Mouse (Mus musculus) cortical plate, adult 2 months (tissue): ENCODE data around the gene Astn2.

ENCODE experiments used
- CTCF ChIP-seq: fragments of 200-500 bp; IDR thresholded peaks from 2 replicates; pipeline ENCODE4 v1.5.1; 2011; ENCODE audit warnings: mild to moderate bottlenecking, control low read depth, low read length; ENCODE audit not compliant: insufficient read depth; ENCODE audit errors: extremely low read depth
- POLR2A ChIP-seq: fragments of 200-500 bp; IDR thresholded peaks from 2 replicates; pipeline ENCODE4 v1.6.1; 2011; ENCODE audit warnings: mild to moderate bottlenecking, low read length, control low read depth; ENCODE audit not compliant: insufficient read depth; ENCODE audit errors: extremely low read depth

- TF ChIP-seq CTCF (no peak), POLR2A (no peak)
These were observed 732.7 kb downstream of the Astn2 start for GRCm38 (mm10) chr4:65671585-65672184.
